Mouse (Mus musculus) left cerebral cortex, postnatal 25 days (tissue): Measurements from ENCODE around the gene 1700008O03Rik. TPM values are rescaled to one million over a fixed set of nuclear protein-coding genes. Genes with fewer than 3 reads are reported as not detected.
A peak's percentile ranks its signal among the peaks of the same experiment; 100 is the strongest.

Source experiments
- DNase-seq, 2 experiments: peaks; one replicate each; pipeline ENCODE4 v3.0.0; 2022; ENCODE audit warnings: low spot score in 2 of 2, mixed read lengths in 1 of 2
- intact Hi-C: fragments of 180-260 bp; cut with DNase I; formaldehyde crosslinking; loops from one replicate; pipeline ENCODE4 v1.15.1; 2025
- total RNA-seq, 2 experiments: library from RNA; stranded (reverse); gene quantifications; 2 replicates each; pipeline ENCODE4 v1.2.3; 2021

The 1700008O03Rik gene
- total RNA-seq, 2 experiments from 2014 or later: 1.9 to 2.2 TPM

- no peak for DNase-seq
- intact Hi-C loops: loop anchor here (1.0 to 5.0 kb wide), 2 partner anchors 16 to 41 kb away; partner anchors contain the start of gene Shank1
These were observed 32.6 kb downstream of the 1700008O03Rik start for GRCm38 (mm10) chr7:44352750-44353600.

GRCm38 (mm10) chr7:44351881-44352749 lies 33.5 kb downstream of the 1700008O03Rik start:
- DNase-seq: no peak
- intact Hi-C loops: loop anchor here (1.0 to 5.0 kb wide), 2 partner anchors 40 to 90 kb away; partner anchors contain the start of gene Shank1

GRCm38 (mm10) chr7:44350957-44351711 lies 34.5 kb downstream of the 1700008O03Rik start:
- DNase-seq: peak; percentile 83 to 95
- intact Hi-C loops: loop anchor here (1.0 to 5.0 kb wide), 2 partner anchors 39 to 89 kb away; partner anchors contain the start of gene Shank1

GRCm38 (mm10) chr7:44349043-44349442 lies 36.6 kb downstream of the 1700008O03Rik start:
- intact Hi-C loops: no loop called here

GRCm38 (mm10) chr7:44344622-44345021 lies 41.0 kb downstream of the 1700008O03Rik start:
- intact Hi-C loops: no loop called here

More at GRCm38 (mm10) chr7:44349043-44349442, 36.6 kb downstream of the 1700008O03Rik start:
- DNase-seq: no peak

GRCm38 (mm10) chr7:44343459-44344015 lies 42.1 kb downstream of the 1700008O03Rik start:
- no peak for DNase-seq
- intact Hi-C loops: no loop called here

More at GRCm38 (mm10) chr7:44344622-44345021, 41.0 kb downstream of the 1700008O03Rik start:
- DNase-seq: no peak

GRCm38 (mm10) chr7:44341714-44342113 lies 43.9 kb downstream of the 1700008O03Rik start:
- peak in 1 of 2 experiments; percentile 85 for DNase-seq
- intact Hi-C loops: no loop called here

GRCm38 (mm10) chr7:44341119-44341518 lies 44.5 kb downstream of the 1700008O03Rik start:
- intact Hi-C loops: no loop called here
- no peak for DNase-seq

- no peak for DNase-seq
- intact Hi-C loops: no loop called here
These were observed 45.4 kb downstream of the 1700008O03Rik start for GRCm38 (mm10) chr7:44340226-44340625.

GRCm38 (mm10) chr7:44337121-44337849 lies 48.3 kb downstream of the 1700008O03Rik start:
- intact Hi-C loops: loop anchor here (1.0 kb wide), 1 partner anchor 16 kb away; no protein-coding TSS in a partner anchor
- DNase-seq: peak in 1 of 2 experiments; percentile 71

- DNase-seq: peak in 1 of 2 experiments; percentile 83
- intact Hi-C loops: loop anchor here (1.0 kb wide), 2 partner anchors 17 to 25 kb away; no protein-coding TSS in a partner anchor
These were observed 49.3 kb downstream of the 1700008O03Rik start for GRCm38 (mm10) chr7:44336046-44337021.

- DNase-seq: peak in 1 of 2 experiments; percentile 71
- intact Hi-C loops: no loop called here
These were observed 50.4 kb downstream of the 1700008O03Rik start for GRCm38 (mm10) chr7:44335031-44335878.

GRCm38 (mm10) chr7:44334139-44334538 lies 51.5 kb downstream of the 1700008O03Rik start:
- DNase-seq: peak in 1 of 2 experiments; percentile 31
- intact Hi-C loops: no loop called here

- DNase-seq: no peak
- intact Hi-C loops: no loop called here
These were observed 53.3 kb downstream of the 1700008O03Rik start for GRCm38 (mm10) chr7:44332336-44332735.

- no peak for DNase-seq
- intact Hi-C loops: no loop called here
These were observed 59.0 kb downstream of the 1700008O03Rik start for GRCm38 (mm10) chr7:44326614-44327013.

- DNase-seq: no peak
- intact Hi-C loops: no loop called here
These were observed 63.3 kb downstream of the 1700008O03Rik start for GRCm38 (mm10) chr7:44322290-44322689.
